Mouse (Mus musculus): ENCODE measurements around the gene Gcc2.
"Not testable (repeated sequence)": the region's sequence is repeated elsewhere in the genome, so short reads cannot be mapped to it uniquely, and the experiment has no call there.

Gene Gcc2

GRCm38 (mm10) chr10:58255213-58255892 lies at the start of gene Gcc2:
Gene Gcc2, plus strand, starts transcription at chr10:58255497.
- DNase-seq (ENCODE audit: low spot score): peak; percentile 97

- no peak for DNase-seq (ENCODE audit: low spot score)
Observed at GRCm38 (mm10) chr10:58205986-58206385, 49.3 kb upstream of the Gcc2 start.

DNA sequence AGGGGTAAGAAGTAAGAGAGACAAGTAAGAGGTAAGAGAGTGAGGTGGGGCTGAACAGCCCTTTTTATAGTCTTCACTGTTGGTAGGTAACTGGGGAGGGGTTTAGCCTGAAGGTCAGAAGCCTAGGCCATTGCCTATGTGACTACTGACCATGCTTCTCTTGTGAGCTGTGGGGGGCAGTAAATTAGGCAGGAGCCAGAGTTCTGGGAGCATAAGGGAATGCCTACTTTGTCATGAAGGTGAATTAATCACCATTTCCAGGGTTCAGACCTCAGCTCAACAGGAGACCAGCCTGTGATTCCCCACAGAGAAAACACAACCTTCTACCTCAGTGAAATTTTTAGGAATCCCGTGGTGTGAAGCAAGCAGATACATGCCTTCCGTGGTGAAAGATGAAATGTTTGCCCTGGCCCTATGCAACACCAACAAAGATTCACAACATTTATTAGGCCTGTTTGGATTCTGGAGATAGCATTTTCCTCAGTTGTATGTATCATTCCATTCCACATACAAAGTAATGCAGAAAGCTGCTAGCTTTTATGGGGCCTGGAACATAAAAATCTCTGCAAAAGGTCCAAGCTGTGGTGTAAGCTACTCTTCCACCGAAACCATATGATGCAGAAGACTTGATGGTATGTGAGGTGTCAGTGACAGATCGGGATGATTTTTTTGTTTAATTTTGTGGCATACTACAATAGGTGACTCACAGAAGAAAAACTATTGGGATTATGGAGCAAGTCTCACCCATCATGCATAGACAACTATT lies 48.5 kb upstream of the Gcc2 start:
- peak; percentile 0 for DNase-seq (ENCODE audit: low spot score)

GRCm38 (mm10) chr10:58209710-58210467 lies 45.4 kb upstream of the Gcc2 start:
- DNase-seq (ENCODE audit: low spot score): peak; percentile 3

DNA sequence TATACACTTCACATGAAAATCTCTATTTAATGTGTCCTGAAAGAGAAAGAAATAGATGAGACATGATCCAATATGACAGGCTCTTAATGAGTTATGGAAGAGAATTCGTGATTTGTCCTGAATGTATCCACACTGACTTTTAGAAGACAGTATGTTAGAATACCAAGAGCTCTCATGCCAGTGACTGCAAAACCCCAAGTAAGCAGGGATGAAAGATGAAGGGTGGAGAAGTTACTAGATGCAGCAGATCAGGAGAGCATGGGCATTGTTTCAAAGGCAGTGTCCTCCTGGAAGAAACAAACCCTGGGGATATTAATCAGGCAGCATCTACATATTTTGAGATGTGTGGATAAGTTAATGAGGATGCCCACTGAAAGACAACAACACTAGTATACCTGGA lies 44.8 kb upstream of the Gcc2 start:
- no peak for DNase-seq (ENCODE audit: low spot score)

- DNase-seq (ENCODE audit: low spot score): peak; percentile 4
Observed at GRCm38 (mm10) chr10:58211213-58211612, 44.1 kb upstream of the Gcc2 start.

DNA sequence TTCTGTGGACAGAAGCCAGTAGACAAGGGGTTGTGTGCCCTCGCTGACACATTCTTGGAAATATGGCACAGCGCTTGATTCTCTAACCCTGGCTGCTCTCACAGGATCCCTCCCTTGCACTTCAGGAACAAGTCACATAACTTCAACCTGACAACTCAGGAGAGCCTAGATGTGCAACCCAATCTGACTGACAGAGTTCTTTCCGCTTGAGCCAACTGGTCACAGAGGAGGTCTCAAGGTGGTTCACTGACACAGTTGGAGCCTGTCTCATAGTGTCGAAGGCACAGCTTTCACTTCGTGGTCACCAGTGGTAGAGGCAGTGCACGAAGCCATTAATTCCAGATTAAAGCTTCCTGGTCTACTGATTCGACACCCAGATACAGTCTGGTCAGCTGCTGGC lies 43.1 kb upstream of the Gcc2 start:
- DNase-seq (ENCODE audit: low spot score): peak; percentile 3

- peak; percentile 1 for DNase-seq (ENCODE audit: low spot score)
Observed at GRCm38 (mm10) chr10:58214497-58214896, 40.8 kb upstream of the Gcc2 start.

DNA sequence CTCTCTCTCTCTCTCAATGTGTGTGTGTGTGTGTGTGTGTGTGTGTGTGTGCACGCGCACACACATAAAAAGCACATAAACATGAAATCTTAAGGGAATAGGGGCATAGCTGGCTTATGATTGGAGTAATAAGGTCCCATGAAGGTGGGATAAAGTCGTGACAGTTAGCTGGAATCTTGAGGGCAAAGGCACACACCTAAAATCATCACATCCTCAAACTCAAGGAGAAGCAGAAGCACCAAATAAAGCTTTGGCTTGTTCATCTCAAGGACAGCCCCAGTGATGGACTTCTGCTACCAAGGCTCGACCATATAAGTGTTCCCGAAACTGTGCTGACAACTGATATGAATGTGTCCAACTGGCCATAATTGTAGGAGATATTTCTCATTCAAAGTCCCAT lies 40.4 kb upstream of the Gcc2 start:
- DNase-seq (ENCODE audit: low spot score): peak; percentile 2

DNA sequence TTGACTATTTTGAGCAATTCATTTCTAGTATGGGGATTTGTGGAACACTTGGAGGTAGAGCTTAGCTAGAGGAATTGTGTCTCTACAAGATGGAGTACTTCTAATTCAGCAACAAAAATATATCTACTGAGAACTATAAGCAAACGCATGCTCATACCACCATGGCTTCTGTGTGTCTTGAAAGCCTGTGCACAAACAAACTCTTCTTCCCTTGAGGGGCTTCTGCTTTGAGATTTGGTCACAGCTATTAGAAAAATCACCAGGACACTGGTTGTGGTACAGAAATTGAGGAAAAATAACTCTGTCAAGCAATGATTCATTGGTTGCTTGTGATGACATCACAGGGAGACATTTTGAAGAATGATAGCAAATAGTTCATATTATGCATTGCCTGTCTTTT lies 39.9 kb upstream of the Gcc2 start:
- DNase-seq (ENCODE audit: low spot score): peak; percentile 4

- DNase-seq (ENCODE audit: low spot score): peak; percentile 15
Observed at GRCm38 (mm10) chr10:58217366-58217765, 37.9 kb upstream of the Gcc2 start.

DNA sequence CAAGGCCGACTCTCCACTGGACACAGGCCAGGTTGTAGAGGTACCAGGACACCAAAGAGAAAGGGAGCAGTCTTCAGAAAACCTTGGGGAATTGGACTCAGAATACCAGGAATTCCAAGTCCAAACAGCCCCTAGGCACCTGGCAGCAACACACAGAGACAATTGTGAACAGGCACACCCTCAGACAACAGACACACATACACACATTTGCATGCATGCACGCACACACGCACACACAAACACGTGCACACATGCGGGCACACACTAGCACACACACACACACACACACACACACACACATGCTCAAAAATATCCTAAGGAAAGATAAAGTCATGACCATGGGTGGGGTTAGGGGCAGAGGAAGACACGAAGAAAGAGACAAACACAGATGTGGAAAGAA lies 34.6 kb upstream of the Gcc2 start:
- peak; percentile 2 for DNase-seq (ENCODE audit: low spot score)

DNA sequence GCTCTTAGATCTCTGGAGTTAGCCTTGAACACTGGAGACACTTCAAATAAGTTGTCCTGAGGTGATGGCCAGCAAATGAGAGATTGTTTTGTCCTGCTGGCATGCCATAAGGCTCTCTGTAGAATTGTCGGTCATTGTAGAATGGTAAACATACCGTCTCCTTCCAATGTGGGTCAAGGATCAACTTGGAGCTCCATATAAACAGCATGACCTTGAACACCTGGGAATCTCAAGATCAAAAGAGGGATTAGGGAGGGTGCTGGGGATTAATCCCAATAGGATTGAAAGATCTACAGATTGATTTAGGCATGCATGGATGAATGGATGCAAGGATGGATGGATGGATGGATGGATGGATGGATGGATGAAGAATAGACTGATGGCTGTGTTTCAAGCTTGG lies 33.7 kb upstream of the Gcc2 start:
- DNase-seq (ENCODE audit: low spot score): peak; percentile 43

DNA sequence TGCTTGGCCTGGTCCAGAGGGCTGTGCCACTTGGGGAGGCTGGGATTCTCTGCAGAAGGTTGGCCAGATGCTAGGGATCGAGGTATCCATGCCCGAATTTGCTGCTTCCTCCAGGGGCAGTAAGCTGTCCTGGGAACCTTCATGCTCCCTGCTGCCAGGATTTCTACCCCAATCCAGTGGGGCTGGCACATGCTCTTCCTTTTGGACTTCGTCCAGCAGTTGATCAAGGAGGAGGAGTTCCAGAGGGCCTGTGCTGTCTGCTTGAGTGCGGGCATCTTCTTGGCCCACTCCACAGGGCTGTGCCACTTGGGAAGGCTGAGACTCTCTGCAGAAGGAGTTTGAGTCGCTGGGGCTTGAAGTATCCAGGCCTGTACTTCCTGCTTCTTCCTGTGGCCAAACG lies 32.1 kb upstream of the Gcc2 start:
- DNase-seq (ENCODE audit: low spot score): not testable (repeated sequence)

DNA sequence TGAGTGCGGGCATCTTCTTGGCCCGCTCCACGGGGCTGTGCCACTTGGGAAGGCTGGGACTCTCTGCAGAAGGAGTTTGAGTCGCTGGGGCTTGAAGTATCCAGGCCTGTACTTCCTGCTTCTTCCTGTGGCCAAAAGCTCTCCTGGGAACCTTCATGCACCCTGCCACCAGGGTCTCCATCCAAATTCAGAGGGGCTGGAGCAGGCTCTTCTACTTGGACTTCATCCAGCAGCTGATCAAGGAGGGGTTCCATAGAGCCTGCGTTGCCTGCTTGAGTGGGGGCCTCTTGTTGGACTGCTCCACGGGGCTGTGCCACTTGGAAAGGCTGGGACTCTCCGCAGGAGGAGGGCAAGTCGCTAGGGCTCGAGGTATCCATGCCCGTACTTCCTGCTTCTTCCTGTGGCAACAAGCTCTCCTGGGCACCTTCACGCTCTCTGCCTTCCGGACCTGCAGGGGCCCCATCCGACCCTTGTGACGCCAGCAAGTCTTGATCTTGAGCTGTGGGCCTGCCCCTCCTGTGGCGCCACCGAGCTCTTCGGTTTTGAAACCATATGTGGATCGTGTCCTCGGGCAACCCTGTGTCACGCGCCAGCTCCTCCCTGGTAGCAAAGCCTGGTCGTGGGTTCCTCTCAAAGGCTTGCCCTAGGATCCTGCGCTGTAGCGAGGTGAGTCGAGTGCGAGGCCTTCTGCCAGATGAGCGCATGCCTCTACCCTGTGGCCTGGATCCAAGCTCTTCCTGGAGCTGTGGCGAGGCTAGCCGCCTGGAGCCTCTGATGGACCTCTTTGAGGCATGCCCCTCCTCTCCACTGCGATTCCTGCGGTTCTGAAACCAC lies 31.1 kb upstream of the Gcc2 start:
- peak; percentile 60 for DNase-seq (ENCODE audit: low spot score)

DNA sequence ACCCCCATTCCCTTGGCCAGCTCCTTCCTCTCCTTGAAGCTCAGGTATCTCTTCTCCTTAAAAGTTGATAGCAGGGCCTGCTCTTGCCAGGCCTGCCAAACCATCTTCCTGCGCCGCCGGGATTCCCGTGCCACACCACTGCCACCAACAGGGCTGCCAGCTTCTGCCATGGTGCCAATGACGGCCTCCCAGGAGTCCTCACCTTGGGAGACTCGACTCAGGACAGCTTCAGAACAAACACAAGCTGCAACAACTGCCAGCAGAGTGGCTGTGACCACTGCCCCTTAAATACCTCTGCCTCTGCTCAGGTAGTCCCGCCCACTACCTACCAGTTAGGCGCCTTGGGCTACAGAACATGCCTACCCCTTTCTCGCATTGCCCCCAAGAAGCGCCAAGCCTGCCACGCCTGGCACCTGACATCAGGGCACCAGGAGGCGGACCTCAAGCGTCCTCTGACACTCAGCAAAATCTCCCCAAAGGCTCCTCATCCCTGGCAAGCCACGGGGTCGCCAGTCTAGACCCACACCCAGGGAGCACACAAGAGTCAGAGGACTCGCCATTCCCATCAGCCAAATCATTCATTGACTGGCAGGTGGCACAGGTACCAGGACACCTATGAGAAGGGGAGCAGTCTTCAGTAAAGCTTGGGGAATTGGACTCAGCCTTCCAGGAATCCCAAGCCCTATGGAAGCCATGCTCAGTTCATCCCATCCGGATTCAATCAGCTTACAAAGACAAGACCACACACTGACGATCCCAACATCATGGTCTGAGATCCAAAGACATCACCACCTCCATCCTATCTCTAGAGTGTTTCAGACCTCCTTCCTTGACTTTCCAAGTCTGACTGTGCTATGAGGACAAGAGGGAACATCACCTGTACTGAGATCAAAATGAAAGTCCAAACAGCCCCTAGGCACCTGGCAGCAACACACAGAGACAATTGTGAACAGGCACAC lies 30.2 kb upstream of the Gcc2 start, which contains the start of gene AW822073:
AW822073 (minus strand) TSS at position 104 of the 959 bp plus-strand sequence.
- peak; percentile 42 for DNase-seq (ENCODE audit: low spot score)

DNA sequence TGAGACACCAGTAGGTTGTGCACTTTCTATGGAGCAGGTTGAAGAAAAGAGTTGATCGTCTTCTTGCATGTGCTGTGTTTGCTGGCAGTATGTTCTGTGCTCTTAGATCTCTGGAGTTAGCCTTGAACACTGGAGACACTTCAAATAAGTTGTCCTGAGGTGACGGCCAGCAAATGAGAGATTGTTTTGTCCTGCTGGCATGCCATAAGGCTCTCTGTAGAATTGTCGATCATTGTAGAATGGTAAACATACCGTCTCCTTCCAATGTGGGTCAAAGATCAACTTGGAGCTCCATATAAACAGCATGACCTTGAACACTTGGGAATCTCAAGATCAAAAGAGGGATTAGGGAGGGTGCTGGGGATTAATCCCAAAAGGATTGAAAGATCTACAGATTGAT lies 28.9 kb upstream of the Gcc2 start:
- DNase-seq (ENCODE audit: low spot score): peak; percentile 20

DNA sequence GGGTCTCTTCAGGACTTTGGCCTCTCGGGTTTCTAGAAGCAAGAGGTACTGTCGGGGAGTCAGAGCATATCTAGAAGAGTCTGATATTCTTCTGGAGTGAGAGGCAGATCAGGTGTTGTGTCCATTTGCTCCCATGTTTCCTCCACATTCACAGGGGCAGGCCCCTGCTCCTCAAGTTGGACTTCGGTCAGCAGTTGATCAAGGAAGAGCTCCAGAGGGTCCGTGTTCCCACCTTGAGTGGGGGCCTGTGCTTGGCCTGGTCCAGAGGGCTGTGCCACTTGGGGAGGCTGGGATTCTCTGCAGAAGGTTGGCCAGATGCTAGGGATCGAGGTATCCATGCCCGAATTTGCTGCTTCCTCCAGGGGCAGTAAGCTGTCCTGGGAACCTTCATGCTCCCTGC lies 27.5 kb upstream of the Gcc2 start:
- DNase-seq (ENCODE audit: low spot score): peak; percentile 10

- peak; percentile 2 for DNase-seq (ENCODE audit: low spot score)
Observed at GRCm38 (mm10) chr10:58230021-58230420, 25.3 kb upstream of the Gcc2 start.

DNA sequence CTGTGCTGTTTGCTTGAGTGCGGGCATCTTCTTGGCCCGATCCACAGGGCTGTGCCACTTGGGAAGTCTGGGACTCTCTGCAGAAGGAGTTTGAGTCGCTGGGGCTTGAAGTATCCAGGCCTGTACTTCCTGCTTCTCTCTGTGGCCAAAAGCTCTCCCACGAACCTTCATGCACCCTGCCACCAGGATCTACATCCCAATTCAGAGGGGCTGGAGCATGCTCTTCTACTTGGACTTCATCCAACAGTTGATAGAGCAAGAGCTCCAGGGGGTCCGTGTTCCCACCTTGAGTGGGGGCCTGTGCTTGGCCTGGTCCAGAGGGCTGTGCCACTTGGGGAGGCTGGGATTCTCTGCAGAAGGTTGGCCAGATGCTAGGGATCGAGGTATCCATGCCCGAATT lies 24.2 kb upstream of the Gcc2 start:
- DNase-seq (ENCODE audit: low spot score): peak; percentile 33
